Mouse (Mus musculus) granulocyte monocyte progenitor cell, adult 5-6 weeks (primary cell): Measurements from ENCODE around the gene Tpsab1. TPM values are rescaled to one million over a fixed set of nuclear protein-coding genes. Genes with fewer than 3 reads are reported as not detected.

ENCODE experiments used
- ATAC-seq: replicated peaks from 2 replicates; pipeline ENCODE4 v1.8.0; 2016; ENCODE audit warnings: mild to moderate bottlenecking, moderate TSS enrichment, inconsistent platforms; ENCODE audit not compliant: poor library complexity, severe bottlenecking
- total RNA-seq, 2 experiments: library from RNA; stranded (forward) in 1 of 2; stranded (reverse) in 1 of 2; fragments of 200-712, 200-1000 nt in 1 of 2; fragments of >200 nt in 1 of 2; fragmentation: Nextera tagmentation in 1 of 2; gene quantifications; 2 replicates each; pipeline ENCODE4 v1.2.3; 2014 to 2017

Gene Tpsab1
- not detected in 2 replicates for total RNA-seq (2014; fragmentation: Nextera tagmentation)
- not detected in 2 replicates for total RNA-seq (2017)

DNA sequence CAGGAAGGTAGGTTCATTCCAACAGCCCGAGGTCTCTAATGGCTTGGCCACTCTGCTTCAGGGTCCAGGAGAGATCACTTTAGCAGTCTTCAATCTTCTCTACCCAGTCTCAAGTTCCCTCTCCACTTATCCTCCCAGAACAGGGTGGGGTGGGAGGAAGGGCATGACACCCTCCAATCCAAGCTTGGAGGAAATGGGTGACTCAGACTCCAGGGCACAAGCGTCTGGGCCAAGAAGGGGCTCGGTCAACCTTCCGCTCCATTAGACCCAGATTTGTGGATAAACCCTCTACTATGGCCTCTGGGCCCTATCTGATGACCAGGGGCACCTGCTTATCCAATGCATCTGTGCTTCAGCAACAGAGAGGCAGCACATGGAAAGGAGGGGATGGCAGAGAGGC is at the start of gene Tpsab1:
Gene Tpsab1 (minus strand): TSS at position 101 of the 400 bp plus-strand sequence.
- ATAC-seq, result no peak

- no peak for ATAC-seq
Observed at GRCm38 (mm10) chr17:25394526-25394925, 49.2 kb upstream of the Tpsab1 start.

- no peak for ATAC-seq
Observed at GRCm38 (mm10) chr17:25374011-25374410, 28.6 kb upstream of the Tpsab1 start.

DNA sequence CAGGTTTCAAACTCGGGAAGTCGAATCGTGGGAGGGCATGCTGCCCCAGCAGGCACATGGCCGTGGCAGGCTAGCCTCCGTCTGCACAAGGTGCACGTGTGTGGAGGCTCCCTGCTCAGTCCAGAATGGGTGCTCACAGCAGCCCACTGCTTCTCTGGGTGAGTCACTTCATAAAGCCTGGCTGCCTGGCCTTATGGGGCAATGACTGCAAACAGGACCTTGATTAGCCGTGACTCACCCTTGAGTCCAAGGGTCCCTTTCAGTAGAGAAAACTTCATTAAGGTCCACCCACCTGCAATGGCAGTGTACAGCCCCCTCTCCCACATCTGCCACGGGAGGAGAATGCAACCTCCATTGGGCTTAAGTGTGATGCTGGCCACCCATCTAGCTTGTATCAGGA is 27.1 kb upstream of the Tpsab1 start:
- ATAC-seq, result no peak

DNA sequence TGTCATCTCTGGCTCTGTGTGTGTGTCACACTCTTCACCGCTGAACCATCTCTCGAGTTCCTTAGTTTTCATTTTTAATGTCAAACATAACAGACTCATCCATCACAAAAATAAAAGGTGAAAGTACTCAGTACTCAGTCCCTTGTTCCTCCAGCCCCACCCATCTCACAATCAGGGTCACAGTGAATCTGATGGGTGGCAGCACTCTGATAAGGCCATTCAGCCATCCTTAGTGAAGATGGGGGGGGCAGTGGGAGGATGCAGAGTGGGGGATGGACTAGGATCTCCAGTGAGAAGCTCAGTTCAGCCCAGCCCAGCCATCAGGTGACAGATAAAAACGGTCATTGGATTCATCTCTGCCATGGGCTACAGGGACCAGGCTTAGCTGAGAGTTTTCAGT is 23.6 kb upstream of the Tpsab1 start, which contains the start of gene Tpsg1:
Gene Tpsg1 (plus strand): TSS at position 301 of the 400 bp plus-strand sequence.
- no peak for ATAC-seq

GRCm38 (mm10) chr17:25366005-25366404 is 20.6 kb upstream of the Tpsab1 start, which contains the start of gene Tpsb2:
Tpsb2 (plus strand) TSS chr17:25366305.
- no peak for ATAC-seq

DNA sequence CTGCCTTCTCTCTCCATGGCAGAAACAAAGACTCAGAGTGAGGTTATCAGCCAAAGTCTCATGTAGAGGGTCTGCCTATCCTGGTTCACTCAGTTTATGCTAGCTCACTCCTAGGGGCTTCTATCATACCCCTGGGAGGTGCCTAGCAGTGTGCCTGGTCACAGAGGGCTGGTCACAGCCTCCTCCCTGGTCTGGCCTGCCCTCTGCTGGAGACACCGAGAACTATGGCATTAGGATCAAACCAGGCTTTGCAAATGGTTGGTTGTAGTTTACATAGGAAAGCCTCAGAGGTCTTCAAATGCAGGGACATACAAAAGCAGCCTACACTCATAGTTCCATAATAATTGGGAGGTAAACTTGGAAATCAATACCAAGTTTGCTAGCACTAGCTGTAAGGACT is 18.4 kb upstream of the Tpsab1 start:
- ATAC-seq, result peak; percentile 62; the same call in 1 of the 2 replicates

DNA sequence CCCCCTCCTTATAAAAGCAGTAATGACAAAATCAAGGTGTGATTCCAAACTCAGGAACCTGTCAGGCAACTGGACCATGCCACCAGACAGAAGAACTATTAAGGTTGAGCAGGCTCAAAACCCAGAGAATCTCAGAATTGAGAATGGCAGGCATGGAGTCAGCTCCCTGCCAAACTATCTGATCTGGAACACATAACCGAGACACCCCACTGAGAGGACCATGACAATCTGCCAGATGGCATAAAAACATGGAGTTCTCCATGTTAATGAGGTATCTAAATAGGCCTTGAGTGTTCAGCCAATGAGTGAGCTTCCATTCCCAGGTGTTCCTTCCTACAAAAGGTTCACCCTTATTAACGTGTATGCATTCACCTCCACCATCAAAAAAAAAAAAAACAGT is 15.9 kb upstream of the Tpsab1 start:
- ATAC-seq, result no peak

- no peak for ATAC-seq
Observed at GRCm38 (mm10) chr17:25341490-25341889, 3.9 kb downstream of the Tpsab1 start.

DNA sequence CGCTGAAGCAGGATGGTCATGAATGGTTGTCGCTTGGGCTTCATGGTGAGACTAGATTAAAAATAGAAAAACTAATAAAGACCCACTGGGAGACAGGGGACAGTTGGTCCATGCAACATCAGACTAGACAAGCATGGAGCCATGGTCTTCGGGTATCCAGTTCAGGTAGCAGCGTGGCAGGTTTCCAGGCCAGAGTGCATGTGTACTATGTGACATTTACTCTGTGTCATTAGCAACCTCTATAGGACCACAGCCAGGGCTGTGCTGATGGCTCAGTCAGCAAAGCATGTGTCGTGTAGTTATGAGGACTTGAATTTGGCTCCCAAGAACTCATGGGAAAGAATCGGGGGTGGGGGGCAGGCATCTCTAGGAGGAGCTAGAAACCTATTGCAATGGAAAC is 5.4 kb downstream of the Tpsab1 start:
- no peak for ATAC-seq

GRCm38 (mm10) chr17:25338218-25338617 is 7.1 kb downstream of the Tpsab1 start:
- no peak for ATAC-seq

DNA sequence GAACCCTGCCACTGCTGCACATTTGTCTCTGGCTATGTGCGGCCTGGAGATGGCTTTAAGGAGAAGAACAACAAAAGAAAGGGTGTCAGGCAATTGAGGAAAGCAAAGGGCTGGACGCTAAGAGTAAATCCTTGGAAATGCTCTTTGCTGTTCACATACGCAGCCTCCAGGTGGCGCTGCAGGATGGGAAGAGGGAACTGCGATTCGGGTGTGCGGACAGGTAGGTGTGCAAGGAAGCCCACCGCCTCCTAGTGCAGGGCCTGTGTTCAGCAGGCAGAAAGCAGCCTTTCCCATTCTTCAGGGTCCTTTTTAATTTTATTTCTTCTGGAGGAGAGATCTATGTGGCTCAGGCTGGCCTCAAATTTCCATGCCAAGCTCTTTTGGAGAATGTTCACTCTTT is 11.4 kb downstream of the Tpsab1 start:
- ATAC-seq, result peak; percentile 41; the same call in 1 of the 2 replicates

DNA sequence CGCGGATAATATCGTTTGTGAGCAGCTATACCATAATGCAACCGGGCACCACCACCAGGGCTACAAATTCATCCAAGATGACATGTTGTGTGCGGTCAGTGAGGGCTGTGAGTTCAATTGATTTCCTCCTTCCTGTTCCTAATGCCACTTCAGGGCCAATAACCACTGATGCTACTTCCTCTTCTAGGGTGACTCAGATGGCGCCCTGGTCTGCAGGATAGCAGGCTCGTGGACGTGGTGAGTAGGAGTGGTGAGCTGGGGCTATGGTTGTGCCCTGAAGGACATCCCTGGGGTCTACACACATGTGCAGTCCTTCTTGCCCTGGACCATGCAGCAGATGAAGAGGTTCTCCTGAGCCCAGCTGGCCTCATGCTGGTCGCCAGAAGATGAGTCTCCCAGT is 13.0 kb downstream of the Tpsab1 start:
- ATAC-seq, result peak; percentile 90

GRCm38 (mm10) chr17:25322930-25323329 is 22.4 kb downstream of the Tpsab1 start:
- no peak for ATAC-seq

GRCm38 (mm10) chr17:25320819-25321218 is 24.5 kb downstream of the Tpsab1 start:
- no peak for ATAC-seq

- no peak for ATAC-seq
Observed at GRCm38 (mm10) chr17:25318354-25318753, 27.0 kb downstream of the Tpsab1 start, which contains the start of gene Prss29. Prss29 (plus strand) TSS chr17:25318654.

DNA sequence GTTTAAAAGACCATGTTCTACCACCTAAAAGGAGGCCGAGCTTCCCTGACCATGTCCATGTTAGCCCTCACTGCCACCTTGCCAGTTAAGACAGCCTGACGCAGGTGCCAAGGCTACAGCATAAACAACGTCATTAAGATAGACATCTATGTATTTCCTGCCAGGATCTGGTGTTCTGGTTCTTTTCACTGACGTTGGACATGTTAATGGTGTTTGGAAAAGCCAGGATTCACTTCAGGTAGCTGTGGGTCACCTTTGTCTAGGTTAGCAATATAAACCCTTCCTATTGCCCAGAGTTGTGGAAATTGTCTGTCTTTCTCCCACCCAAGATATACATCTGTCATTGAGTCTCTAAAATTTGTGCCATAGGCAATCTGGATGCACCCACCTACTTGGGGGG is 37.0 kb downstream of the Tpsab1 start, which contains the start of gene Prss28:
Gene Prss28 (plus strand): TSS at position 301 of the 400 bp plus-strand sequence.
- no peak for ATAC-seq

- no peak for ATAC-seq
Observed at GRCm38 (mm10) chr17:25298094-25298493, 47.3 kb downstream of the Tpsab1 start, which contains the start of gene Prss34. Prss34 (plus strand) TSS chr17:25298394.

DNA sequence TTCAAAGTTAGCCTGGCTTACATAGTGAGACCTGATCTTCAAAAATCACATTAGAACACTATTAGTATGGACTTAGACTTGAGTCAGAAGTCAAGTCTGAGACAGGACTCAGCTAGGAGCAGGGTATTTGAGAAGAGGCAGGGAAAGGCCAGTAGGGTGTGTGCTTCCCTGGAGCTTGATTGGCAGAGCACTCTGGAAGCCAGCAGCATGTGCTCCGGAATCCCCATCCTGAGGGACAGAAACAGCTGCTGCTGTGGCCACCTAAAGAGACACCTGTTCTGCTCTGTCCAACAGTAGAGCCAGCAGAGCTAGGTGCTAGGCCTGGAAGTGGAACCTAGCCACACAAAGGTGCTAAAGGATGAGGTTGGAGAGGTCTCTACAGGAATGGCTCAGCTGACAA is 51.3 kb downstream of the Tpsab1 start:
- no peak for ATAC-seq

GRCm38 (mm10) chr17:25293495-25293894 is 51.9 kb downstream of the Tpsab1 start:
- ATAC-seq, result no peak
